In genomic region chr9:87021778-87022523, GRCm38 (mm10) we compare ENCODE assay signal across 7 mouse cellular contexts. TPM values are rescaled to one million over a fixed set of nuclear protein-coding genes. Genes with fewer than 3 reads are reported as not detected.
DNase-seq lines count a peak whose midpoint lies in the region; ATAC-seq and TF ChIP-seq lines count a peak whose summit lies in the region.

Gene Cyb5r4, plus strand, starts transcription at chr9:87022014.

- no peak for TF ChIP-seq CTCF in intestine, postnatal 0 days (IDR thresholded peaks at IDR 0.05; ENCODE audit: low read depth)
- TF ChIP-seq CTCF in small intestine, adult 2 months (IDR thresholded peaks at IDR 0.05; ENCODE audit: extremely low read depth, insufficient read length, insufficient replicate concordance, low read depth, low read length) = no peak

- DNase-seq in adrenal gland, postnatal 10 days = peak; percentile 98
- peak; percentile 99 for DNase-seq in embryonic facial prominence, embryonic 10.5 days (ENCODE audit: low spot score)
- DNase-seq in gonadal fat pad, adult 2 months (ENCODE audit: low read depth) = peak; percentile 44
- peak; percentile 98 for DNase-seq in left cerebral cortex, postnatal 4 days

- peak; percentile 100 for ATAC-seq in intestine, postnatal 0 days
- ATAC-seq in midbrain, embryonic 12.5 days (ENCODE audit: low FRiP score, low read depth) = peak; percentile 100

- H3K36me3 ChIP-seq in embryonic facial prominence, embryonic 10.5 days (replicated peaks) = no peaks in the 10 kb centered on the region
- no peaks in the 10 kb centered on the region for H3K36me3 ChIP-seq in intestine, postnatal 0 days (ENCODE audit: control insufficient read depth, insufficient read depth)
- no peaks in the 10 kb centered on the region for H3K36me3 ChIP-seq in midbrain, embryonic 12.5 days
- no peaks in the 10 kb centered on the region for H3K36me3 ChIP-seq in small intestine, adult 2 months (ENCODE audit: control insufficient read depth, insufficient read depth, low read length)

- peaks cover 14% of the 10 kb centered on the region for H3K4me1 ChIP-seq in embryonic facial prominence, embryonic 10.5 days
- H3K4me1 ChIP-seq in intestine, postnatal 0 days (replicated peaks; ENCODE audit: control insufficient read depth, insufficient read depth, low read length) = peaks cover 4% of the 10 kb centered on the region
- H3K4me1 ChIP-seq in midbrain, embryonic 12.5 days = peaks cover 11% of the 10 kb centered on the region
- H3K4me1 ChIP-seq in small intestine, adult 2 months (ENCODE audit: control insufficient read depth, insufficient read depth, insufficient read length, low read length) = peaks cover 2% of the 10 kb centered on the region; the same call in 1 of the 2 replicates

- H3K27me3 ChIP-seq in embryonic facial prominence, embryonic 10.5 days (replicated peaks; ENCODE audit: low read depth, poor library complexity, severe bottlenecking) = peaks cover 12% of the 10 kb centered on the region
- peaks cover 10% of the 10 kb centered on the region; the same call in 1 of the 2 replicates for H3K27me3 ChIP-seq in intestine, postnatal 0 days (replicated peaks; ENCODE audit: control insufficient read depth, insufficient read depth, low read length)
- H3K27me3 ChIP-seq in midbrain, embryonic 12.5 days = peaks cover 11% of the 10 kb centered on the region
- no peaks in the 10 kb centered on the region for H3K27me3 ChIP-seq in small intestine, adult 2 months (ENCODE audit: control insufficient read depth, insufficient read depth, low read length)

- intact Hi-C loops in left cerebral cortex, postnatal 4 days (cut with DNase I) = loop anchor here (2.0 kb wide), 1 partner anchor 143 kb away; no protein-coding TSS in a partner anchor

- H3K9me3 ChIP-seq in embryonic facial prominence, embryonic 10.5 days = no peaks in the 10 kb centered on the region
- no peaks in the 10 kb centered on the region for H3K9me3 ChIP-seq in intestine, postnatal 0 days (ENCODE audit: control insufficient read depth)
- no peaks in the 10 kb centered on the region for H3K9me3 ChIP-seq in midbrain, embryonic 12.5 days

- peak; percentile 83 for TF ChIP-seq POLR2A in small intestine, adult 2 months (IDR thresholded peaks at IDR 0.05; ENCODE audit: low read depth, low read length)

- peak within 1 kb of the TSS; percentile 82 for H3K4me3 ChIP-seq in embryonic facial prominence, embryonic 10.5 days
- H3K4me3 ChIP-seq in intestine, postnatal 0 days (ENCODE audit: low read depth, low read length) = peak within 1 kb of the TSS; percentile 88
- H3K4me3 ChIP-seq in midbrain, embryonic 12.5 days = peak within 1 kb of the TSS; percentile 86
- peak within 1 kb of the TSS; percentile 80 for H3K4me3 ChIP-seq in small intestine, adult 2 months (ENCODE audit: low read depth, low read length)

- peak within 1 kb of the TSS; percentile 88 for H3K27ac ChIP-seq in embryonic facial prominence, embryonic 10.5 days (replicated peaks)
- peak within 1 kb of the TSS; percentile 90 for H3K27ac ChIP-seq in intestine, postnatal 0 days (ENCODE audit: low read depth, low read length)
- H3K27ac ChIP-seq in midbrain, embryonic 12.5 days (replicated peaks) = peak within 1 kb of the TSS; percentile 58
- H3K27ac ChIP-seq in small intestine, adult 2 months (ENCODE audit: insufficient read depth, low read depth, low read length) = peak within 1 kb of the TSS; percentile 70

- H3K4me2 ChIP-seq in intestine, postnatal 0 days (replicated peaks; ENCODE audit: low read depth) = peak within 1 kb of the TSS; percentile 75
- peak within 1 kb of the TSS; percentile 72 for H3K4me2 ChIP-seq in midbrain, embryonic 12.5 days (replicated peaks)

- H3K9ac ChIP-seq in intestine, postnatal 0 days (ENCODE audit: low read depth, low read length) = peak within 1 kb of the TSS; percentile 87
- peak within 1 kb of the TSS; percentile 74 for H3K9ac ChIP-seq in midbrain, embryonic 12.5 days (replicated peaks)

- under 1% methylated on average over 52 of the region's 52 CpGs for WGBS in embryonic facial prominence, embryonic 10.5 days
- WGBS in intestine, postnatal 0 days = under 1% methylated on average over 52 of the region's 52 CpGs
- WGBS in midbrain, embryonic 12.5 days = under 1% methylated on average over 50 of the region's 52 CpGs
- WGBS in small intestine, adult 2 months = under 1% methylated on average over 52 of the region's 52 CpGs

RNA-seq across cellular contexts. Expression of gene Cyb5r4, which starts in this region (rescaled TPM):
- 10 to 100 TPM; 31.7 to 35.9 TPM for total RNA-seq in adrenal gland, postnatal 10 days (2021)
- polyA plus RNA-seq in embryonic facial prominence, embryonic 10.5 days (2016; fragmentation: Nextera tagmentation; extraction: Ambion mirVana) = 70.9 and 72.8 TPM in 2 replicates
- polyA plus RNA-seq in gonadal fat pad, adult 2 months (2012; rRNA removed) = 7.8 and 11.6 TPM in 2 replicates
- polyA plus RNA-seq in intestine, postnatal 0 days (2015; fragmentation: Nextera tagmentation; extraction: Ambion mirVana) = 56.4 and 61.4 TPM in 2 replicates
- total RNA-seq in left cerebral cortex, postnatal 4 days (2021) = 10 to 100 TPM; 32.6 to 35.7 TPM
- 104 and 109 TPM in 2 replicates for polyA plus RNA-seq in midbrain, embryonic 12.5 days (2016; fragmentation: Nextera tagmentation; extraction: Ambion mirVana)
- polyA plus RNA-seq in small intestine, adult 2 months (2012; rRNA removed) = 3.7 and 9.5 TPM in 2 replicates

Comparison
In these comparisons a context has a peak if more than half of its experiments do, and no peak if none do; other contexts are left out.
1. Peak in every context shown above with its lines: DNase-seq, ATAC-seq, H3K4me3 ChIP-seq and H3K27ac ChIP-seq.
2. DNase-seq: peak in every context shown above with its lines; median percentile 99 in embryonic facial prominence, embryonic 10.5 days; 98 in adrenal gland, postnatal 10 days; 98 in left cerebral cortex, postnatal 4 days; 44 in gonadal fat pad, adult 2 months.